Mouse (Mus musculus): Measurements from ENCODE around the gene Hagh.

The Hagh gene

DNA sequence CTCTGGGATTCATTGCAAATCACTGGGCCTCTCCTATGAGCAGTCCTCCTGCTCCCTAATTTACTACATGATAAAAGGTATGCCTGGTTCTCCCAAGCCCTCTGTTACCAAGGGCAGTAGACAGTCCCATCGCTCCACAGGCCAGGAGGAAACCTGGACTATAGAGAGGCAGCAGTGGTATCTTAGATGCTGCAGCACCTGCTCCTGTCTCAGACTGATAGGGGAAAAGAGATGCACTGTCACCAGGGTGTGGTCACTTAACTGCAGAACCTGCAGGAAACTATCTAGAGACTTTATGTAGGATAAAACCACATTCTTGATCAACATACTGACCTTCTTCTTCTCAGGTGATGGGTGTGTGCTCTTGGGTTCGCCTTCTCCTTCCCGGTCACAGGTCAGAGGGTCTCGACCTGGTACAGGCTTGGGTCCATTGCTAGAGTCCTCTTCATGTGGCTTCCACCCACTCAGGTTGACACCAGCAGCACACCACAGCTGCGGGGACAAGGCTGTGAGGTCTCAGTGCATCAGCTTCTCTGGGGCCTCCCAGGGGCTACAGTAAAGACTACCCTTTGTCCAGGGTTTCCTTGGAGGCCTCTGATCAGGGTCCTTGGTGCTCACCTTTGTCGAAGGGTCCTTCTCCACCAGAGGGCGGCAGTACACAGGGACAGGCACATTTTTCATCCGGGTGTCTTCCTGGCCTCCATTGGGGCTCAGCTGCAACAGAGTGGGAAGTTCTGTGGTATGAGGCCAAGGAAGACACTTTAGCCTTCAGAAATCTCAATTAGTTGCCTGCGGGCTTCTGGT, 62.9 kb downstream of the Hagh start:
- DNase-seq (ENCODE audit: low spot score in 2 of 2), result peak in 1 of 2 experiments; percentile 42

GRCm38 (mm10) chr17:24903767-24904166, 63.8 kb downstream of the Hagh start:
- no peak for DNase-seq (ENCODE audit: low spot score in 2 of 2)

DNA sequence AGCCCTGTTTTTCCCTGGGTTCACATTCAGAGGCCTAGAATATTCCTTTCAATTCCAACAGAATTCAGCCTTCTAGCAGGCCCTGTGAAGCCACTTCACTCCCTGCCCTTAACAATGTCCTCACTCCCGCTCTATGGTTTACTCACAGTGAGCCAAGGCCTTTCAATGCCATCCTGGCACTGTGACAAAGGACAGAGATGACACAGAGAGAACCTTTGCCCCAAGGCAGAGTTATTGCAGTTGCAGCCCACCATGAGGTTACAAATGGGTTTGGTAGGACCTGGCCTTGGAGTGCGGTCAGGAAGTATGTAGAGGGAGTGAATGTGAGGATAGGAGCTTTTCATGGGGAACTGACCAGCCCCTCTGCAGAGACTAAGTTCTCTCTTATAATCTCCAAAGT, 67.6 kb downstream of the Hagh start:
- DNase-seq (ENCODE audit: low spot score in 2 of 2), result no peak

DNA sequence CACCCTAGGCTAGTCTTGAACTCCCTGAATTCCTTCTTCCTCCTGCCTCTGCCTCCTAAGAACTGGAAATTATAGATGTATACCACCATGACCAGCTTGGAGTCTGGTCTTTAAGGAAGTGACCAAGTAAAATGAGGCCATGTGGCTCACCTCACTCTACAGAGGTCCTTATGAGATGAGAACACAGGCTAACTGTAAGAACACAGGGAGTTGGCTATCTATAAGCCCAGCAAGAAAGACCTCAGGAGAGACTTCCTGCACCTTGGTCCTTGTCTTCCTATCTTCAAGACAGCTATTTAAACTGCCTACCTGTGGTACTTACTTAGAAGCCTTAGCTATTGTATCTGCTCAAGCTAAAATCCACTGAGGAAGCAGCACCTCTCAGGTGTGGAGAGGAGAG, 74.0 kb downstream of the Hagh start:
- no peak for DNase-seq (ENCODE audit: low spot score in 2 of 2)

Data from right cerebral cortex, postnatal 10 days (tissue).